Mouse (Mus musculus) adipose tissue, adult 10 weeks (tissue): ENCODE measurements around the gene Zfp609. TPM values are rescaled to one million over a fixed set of nuclear protein-coding genes. Genes with fewer than 3 reads are reported as not detected.

Experiments
- polyA plus RNA-seq: library from polyadenylated mRNA; stranded (reverse); fragments of 350-450 nt; fragmentation: Illumina TruSeq; extraction: RNeasy Lipid Tissue Mini Kit (QIAGEN cat#74804); gene quantifications from one replicate; pipeline ENCODE4 v1.2.3, GENCODE M21; 2014; ENCODE audit warnings: low read depth, low replicate concordance

Gene Zfp609
- polyA plus RNA-seq = 12.7 TPM

DNA sequence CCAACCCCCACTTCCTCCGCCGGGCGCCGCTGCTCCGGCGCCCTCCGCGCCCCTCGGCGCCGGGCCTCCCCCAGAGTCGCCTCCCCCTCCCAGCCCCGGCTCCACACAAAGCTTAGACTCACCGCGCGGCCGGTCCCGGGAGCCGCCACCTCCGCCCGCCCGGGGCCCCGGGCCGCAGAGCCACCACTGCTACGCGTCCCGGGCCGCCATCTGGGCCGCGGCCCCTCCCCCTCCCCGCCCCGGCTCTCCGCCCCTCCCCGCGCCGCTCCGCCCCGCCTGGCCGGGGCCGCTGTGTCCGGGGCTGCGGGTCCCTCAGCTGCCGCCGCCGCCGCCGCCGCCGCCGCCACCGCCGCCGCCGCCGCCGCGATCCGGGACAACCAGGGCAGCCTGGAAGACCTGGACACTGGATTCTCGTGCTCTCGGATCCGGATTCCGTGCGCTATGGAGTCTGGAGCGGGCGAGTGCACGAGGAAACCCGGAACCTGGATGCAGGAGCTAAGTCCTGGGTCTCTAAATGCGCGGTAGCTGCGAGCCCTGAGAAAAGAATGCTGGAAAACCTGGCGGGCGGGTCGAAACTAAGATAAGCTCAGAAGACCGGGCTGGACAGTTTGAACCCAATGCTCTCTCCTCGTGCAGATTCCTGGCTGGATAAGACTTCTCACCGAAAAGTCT, at the start of gene Zfp609:
Zfp609 (minus strand) TSS at position 221 of the 672 bp plus-strand sequence.

DNA sequence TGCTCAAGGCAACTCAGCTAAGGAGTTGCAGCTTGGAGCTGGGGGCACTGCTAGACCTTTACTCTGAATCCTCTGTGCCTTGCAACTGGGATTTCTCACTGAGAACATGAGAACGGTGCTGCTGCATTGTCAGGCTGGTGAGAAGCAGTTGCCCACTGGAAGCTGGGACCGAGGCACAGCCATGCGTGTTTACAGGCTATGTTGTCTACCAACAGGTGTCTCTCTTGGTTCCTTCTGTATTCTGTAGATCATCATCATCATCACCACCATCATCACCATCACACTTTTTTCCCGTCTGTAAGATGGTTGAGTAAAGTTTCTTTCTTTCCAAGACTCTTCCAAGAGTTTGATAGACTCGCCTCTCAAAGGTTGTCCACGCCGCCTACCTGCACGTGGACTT, 159.7 kb downstream of the Zfp609 start, which contains the start of gene Oaz2:
Oaz2 (plus strand) TSS at position 301 of the 400 bp plus-strand sequence.

Other genes with a start within 250 kb of the Zfp609 start
- 20.2 TPM for gene Plekho2, start 247.5 kb downstream of the Zfp609 start, polyA plus RNA-seq
- 0.20 TPM for gene Pif1, start 240.4 kb downstream of the Zfp609 start, polyA plus RNA-seq
- gene Rbpms2, start 197.9 kb downstream of the Zfp609 start, polyA plus RNA-seq = 14.7 TPM
- 107 TPM for gene Oaz2, start 159.6 kb downstream of the Zfp609 start, polyA plus RNA-seq
- 1.4 TPM for gene Pclaf, start 62.7 kb upstream of the Zfp609 start, polyA plus RNA-seq
- gene Trip4, start 81.2 kb upstream of the Zfp609 start, polyA plus RNA-seq = 30.1 TPM
- gene Csnk1g1, start 81.4 kb upstream of the Zfp609 start, polyA plus RNA-seq = 9.6 TPM
- 768 TPM for gene Ppib, start 232.7 kb upstream of the Zfp609 start, polyA plus RNA-seq
- 5.8 TPM for gene Snx22, start 242.2 kb upstream of the Zfp609 start, polyA plus RNA-seq